Mouse (Mus musculus) MEL (cell line): ENCODE data around the gene Lrrc63.

Experiments used
- CHD2 ChIP-seq: IDR thresholded peaks from 2 replicates; pipeline ENCODE4 v1.6.1; 2011; ENCODE audit warnings: low read length, improper control_type of control experiment
- CTCF ChIP-seq, 3 experiments: IDR thresholded peaks in 2 of 3; conservative IDR thresholded peaks in 1 of 3; 2 replicates each; pipeline ENCODE4 v1.5.1; 2011 to 2012; ENCODE audit warnings: low read length in 3 of 3, low read depth in 2 of 3, mild to moderate bottlenecking in 2 of 3, improper control_type of control experiment in 1 of 3, inconsistent platforms in 1 of 3, mixed read lengths in 1 of 3, moderate library complexity in 1 of 3; ENCODE audit not compliant: control insufficient read depth in 1 of 3, insufficient read depth in 1 of 3, poor library complexity in 1 of 3, severe bottlenecking in 1 of 3
- HCFC1 ChIP-seq: IDR thresholded peaks from 2 replicates; pipeline ENCODE4 v1.6.1; 2012; ENCODE audit warnings: low read depth, mild to moderate bottlenecking, inconsistent platforms, low read length, improper control_type of control experiment, moderate library complexity
- JUND ChIP-seq: IDR thresholded peaks from 2 replicates; pipeline ENCODE4 v1.6.1; 2011; ENCODE audit warnings: low read depth, mild to moderate bottlenecking, improper control_type of control experiment, low read length
- POLR2A ChIP-seq, 2 experiments: IDR thresholded peaks; 2 replicates each; pipeline ENCODE4 v1.6.1; 2011 to 2012; ENCODE audit warnings: low read length in 2 of 2, mild to moderate bottlenecking in 2 of 2, control low read depth in 1 of 2, improper control_type of control experiment in 1 of 2, low read depth in 1 of 2, moderate library complexity in 1 of 2; ENCODE audit not compliant: control insufficient read depth in 1 of 2, insufficient read depth in 1 of 2, poor library complexity in 1 of 2
- POLR2AphosphoS2 ChIP-seq: IDR thresholded peaks from 2 replicates; pipeline ENCODE4 v1.6.1; 2011; ENCODE audit warnings: low read length, improper control_type of control experiment
- RAD21 ChIP-seq: IDR thresholded peaks from 2 replicates; pipeline ENCODE4 v1.6.1; 2011; ENCODE audit warnings: mild to moderate bottlenecking, low read depth, low read length, improper control_type of control experiment
- SIN3A ChIP-seq: IDR thresholded peaks from 2 replicates; pipeline ENCODE4 v1.6.1; 2012; ENCODE audit warnings: low read length, improper control_type of control experiment, inconsistent platforms
- SMC3 ChIP-seq: IDR thresholded peaks from 2 replicates; pipeline ENCODE4 v1.6.1; 2011; ENCODE audit warnings: low read depth, low read length, improper control_type of control experiment
- TBP ChIP-seq: IDR thresholded peaks from 2 replicates; pipeline ENCODE4 v1.8.0; 2011; ENCODE audit warnings: low read depth, low read length, improper control_type of control experiment
- TCF12 ChIP-seq: IDR thresholded peaks from 2 replicates; pipeline ENCODE4 v1.6.1; 2014; ENCODE audit warnings: low read depth, mild to moderate bottlenecking, inconsistent platforms, low read length, improper control_type of control experiment, moderate library complexity
- USF1 ChIP-seq: IDR thresholded peaks from 2 replicates; pipeline ENCODE4 v1.6.1; 2014; ENCODE audit warnings: low read depth, mild to moderate bottlenecking, inconsistent platforms, low read length, improper control_type of control experiment, moderate library complexity

- TF ChIP-seq SIN3A, result no peak
- no peak for TF ChIP-seq RAD21
- no peak for TF ChIP-seq CHD2
- no peak for TF ChIP-seq SMC3
- no peak for TF ChIP-seq TBP
- TF ChIP-seq TCF12, result no peak
- TF ChIP-seq CTCF (IDR thresholded peaks at IDR 0.05 in 2 of 3, conservative IDR thresholded peaks at IDR 0.05 in 1 of 3; ENCODE audit: control insufficient read depth in 1 of 3, insufficient read depth in 1 of 3, low read depth in 2 of 3, low read length in 3 of 3, poor library complexity in 1 of 3, severe bottlenecking in 1 of 3), result no peak
- no peak for TF ChIP-seq POLR2AphosphoS2
- no peak for TF ChIP-seq POLR2A (IDR thresholded peaks at IDR 0.05; ENCODE audit: control insufficient read depth in 1 of 2, insufficient read depth in 1 of 2, low read depth in 1 of 2, low read length in 2 of 2, poor library complexity in 1 of 2)
- no peak for TF ChIP-seq JUND
- no peak for TF ChIP-seq HCFC1
- TF ChIP-seq USF1, result no peak
These were observed 43.6 kb upstream of the Lrrc63 start for GRCm38 (mm10) chr14:75174296-75174695.
